In genomic region chr1:33883102-33883839, GRCm38 (mm10) we compare ENCODE assay signal across 8 mouse cellular contexts. TPM values are rescaled to one million over a fixed set of nuclear protein-coding genes. Genes with fewer than 3 reads are reported as not detected.
DNase-seq lines count a peak whose midpoint lies in the region; ATAC-seq lines count a peak whose summit lies in the region.

No protein-coding gene starts in this region.

- ATAC-seq in forebrain, embryonic 13.5 days = no peak
- ATAC-seq in hindbrain, embryonic 15.5 days (ENCODE audit: low FRiP score, low read depth) = no peak; the same call in 1 of the 2 replicates
- no peak for ATAC-seq in midbrain, embryonic 14.5 days (ENCODE audit: low FRiP score, low TSS enrichment)

- peak; percentile 29 for DNase-seq in embryo, embryonic 10 days (ENCODE audit: low spot score)
- no peak for DNase-seq in embryo, embryonic 9.5 days (ENCODE audit: extremely low spot score)
- DNase-seq in WW6 (ENCODE audit: low read depth, low spot score) = peak; percentile 36
- DNase-seq in limb, embryonic 10.5 days (ENCODE audit: low spot score) = no peak
- DNase-seq in midbrain, embryonic 14.5 days = peak; percentile 19
- peak; percentile 79 for DNase-seq in thymus, postnatal 0 days (ENCODE audit: low spot score)

- no peak overlapping the region for H3K4me3 ChIP-seq in forebrain, embryonic 13.5 days
- H3K4me3 ChIP-seq in hindbrain, embryonic 15.5 days = no peak overlapping the region
- H3K4me3 ChIP-seq in limb, embryonic 10.5 days = peak overlapping the region; percentile 22; the same call in 1 of the 2 replicates
- H3K4me3 ChIP-seq in midbrain, embryonic 14.5 days (replicated peaks; ENCODE audit: low read depth, low read length) = no peak overlapping the region

- no peaks in the 10 kb centered on the region for H3K27me3 ChIP-seq in forebrain, embryonic 13.5 days
- H3K27me3 ChIP-seq in hindbrain, embryonic 15.5 days = no peaks in the 10 kb centered on the region
- H3K27me3 ChIP-seq in limb, embryonic 10.5 days (ENCODE audit: low read depth, poor library complexity, severe bottlenecking) = no peaks in the 10 kb centered on the region
- no peaks in the 10 kb centered on the region for H3K27me3 ChIP-seq in midbrain, embryonic 14.5 days (ENCODE audit: control insufficient read depth, insufficient read depth, low read length)

- H3K4me1 ChIP-seq in forebrain, embryonic 13.5 days = no peaks in the 10 kb centered on the region
- 0 out of 2 replicates have a peak, but pooled peaks cover 4% of the 10 kb centered on the region for H3K4me1 ChIP-seq in hindbrain, embryonic 15.5 days (replicated peaks)
- H3K4me1 ChIP-seq in limb, embryonic 10.5 days = no peaks in the 10 kb centered on the region
- no peaks in the 10 kb centered on the region for H3K4me1 ChIP-seq in midbrain, embryonic 14.5 days (ENCODE audit: control insufficient read depth, insufficient read depth, low read length)

- H3K4me2 ChIP-seq in forebrain, embryonic 13.5 days = peak overlapping the region; percentile 38
- H3K4me2 ChIP-seq in hindbrain, embryonic 15.5 days = peak overlapping the region; percentile 30
- H3K4me2 ChIP-seq in midbrain, embryonic 14.5 days (ENCODE audit: low read length) = peak overlapping the region; percentile 12; the same call in 1 of the 2 replicates

- H3K36me3 ChIP-seq in forebrain, embryonic 13.5 days (ENCODE audit: poor library complexity, severe bottlenecking) = no peaks in the 10 kb centered on the region
- no peaks in the 10 kb centered on the region for H3K36me3 ChIP-seq in hindbrain, embryonic 15.5 days
- H3K36me3 ChIP-seq in limb, embryonic 10.5 days = no peaks in the 10 kb centered on the region
- H3K36me3 ChIP-seq in midbrain, embryonic 14.5 days (ENCODE audit: control insufficient read depth, insufficient read depth, low read length) = no peaks in the 10 kb centered on the region

- no peak overlapping the region for H3K9ac ChIP-seq in forebrain, embryonic 13.5 days
- H3K9ac ChIP-seq in hindbrain, embryonic 15.5 days = no peak overlapping the region
- H3K9ac ChIP-seq in midbrain, embryonic 14.5 days (replicated peaks; ENCODE audit: low read length) = no peak overlapping the region

- H3K27ac ChIP-seq in forebrain, embryonic 13.5 days = no peak overlapping the region
- H3K27ac ChIP-seq in hindbrain, embryonic 15.5 days (replicated peaks) = no peak overlapping the region
- H3K27ac ChIP-seq in limb, embryonic 10.5 days = no peak overlapping the region
- no peak overlapping the region for H3K27ac ChIP-seq in midbrain, embryonic 14.5 days (replicated peaks; ENCODE audit: low read depth, low read length)

- no peaks in the 10 kb centered on the region for H3K9me3 ChIP-seq in forebrain, embryonic 13.5 days (replicated peaks)
- no peaks in the 10 kb centered on the region for H3K9me3 ChIP-seq in hindbrain, embryonic 15.5 days
- H3K9me3 ChIP-seq in limb, embryonic 10.5 days (replicated peaks) = no peaks in the 10 kb centered on the region
- no peaks in the 10 kb centered on the region for H3K9me3 ChIP-seq in midbrain, embryonic 14.5 days (ENCODE audit: control insufficient read depth, low read length)

- WGBS in forebrain, embryonic 13.5 days = 21% methylated on average over 18 of the region's 18 CpGs
- 24% methylated on average over 18 of the region's 18 CpGs for WGBS in hindbrain, embryonic 15.5 days
- 20% methylated on average over 18 of the region's 18 CpGs for WGBS in limb, embryonic 10.5 days
- WGBS in midbrain, embryonic 14.5 days = 29% methylated on average over 18 of the region's 18 CpGs

RNA-seq across cellular contexts. Expression of gene Bend6, which starts 24.3 kb away (rescaled TPM):
- 12.7 and 13.8 TPM in 2 replicates for polyA plus RNA-seq in forebrain, embryonic 13.5 days (2015; fragmentation: Nextera tagmentation; extraction: Ambion mirVana)
- polyA plus RNA-seq in hindbrain, embryonic 15.5 days (2015; fragmentation: Nextera tagmentation; extraction: Ambion mirVana) = 58.6 and 66.5 TPM in 2 replicates
- 1.2 and 1.5 TPM in 2 replicates for polyA plus RNA-seq in limb, embryonic 10.5 days (2016; fragmentation: Nextera tagmentation; extraction: Ambion mirVana)
- polyA plus RNA-seq in midbrain, embryonic 14.5 days (2014; fragmentation: Nextera tagmentation; extraction: Ambion mirVana) = 32.1 and 40.6 TPM in 2 replicates
- 0.68 and 0.72 TPM in 2 replicates for polyA plus RNA-seq in thymus, postnatal 0 days (2015; fragmentation: Nextera tagmentation; extraction: Ambion mirVana)

RNA-seq across cellular contexts. Expression of gene Dst, which starts 24.8 kb away (rescaled TPM):
- 28.2 and 29.4 TPM in 2 replicates for polyA plus RNA-seq in forebrain, embryonic 13.5 days (2015; fragmentation: Nextera tagmentation; extraction: Ambion mirVana)
- polyA plus RNA-seq in hindbrain, embryonic 15.5 days (2015; fragmentation: Nextera tagmentation; extraction: Ambion mirVana) = 39.4 and 41.1 TPM in 2 replicates
- 7.2 and 9.7 TPM in 2 replicates for polyA plus RNA-seq in limb, embryonic 10.5 days (2016; fragmentation: Nextera tagmentation; extraction: Ambion mirVana)
- 53.2 and 59.8 TPM in 2 replicates for polyA plus RNA-seq in midbrain, embryonic 14.5 days (2014; fragmentation: Nextera tagmentation; extraction: Ambion mirVana)
- polyA plus RNA-seq in thymus, postnatal 0 days (2015; fragmentation: Nextera tagmentation; extraction: Ambion mirVana) = 9.4 and 11.9 TPM in 2 replicates

Comparison
In these comparisons a context has a peak if more than half of its experiments do, and no peak if none do; other contexts are left out.
1. DNase-seq: peak in embryo, embryonic 10 days (single experiment), WW6 (single experiment), midbrain, embryonic 14.5 days (single experiment) and thymus, postnatal 0 days (single experiment); none in embryo, embryonic 9.5 days (single experiment) and limb, embryonic 10.5 days (single experiment).
2. Peak in every context shown above with its lines, with median percentiles within 50 percentile points of each other: H3K4me2 ChIP-seq.